Mouse (Mus musculus) colon, adult 2 months (tissue): ENCODE measurements around the gene Apba2. TPM values are rescaled to one million over a fixed set of nuclear protein-coding genes. Genes with fewer than 3 reads are reported as not detected.

ENCODE experiments used
- polyA plus RNA-seq: library from polyadenylated mRNA; depleted of rRNA; stranded (reverse); fragments of >200 nt; gene quantifications from 2 replicates; pipeline ENCODE4 v1.2.3, GENCODE M21; 2012; rRNA removed

Apba2 gene
- 3.1 and 4.8 TPM in 2 replicates for polyA plus RNA-seq

DNA sequence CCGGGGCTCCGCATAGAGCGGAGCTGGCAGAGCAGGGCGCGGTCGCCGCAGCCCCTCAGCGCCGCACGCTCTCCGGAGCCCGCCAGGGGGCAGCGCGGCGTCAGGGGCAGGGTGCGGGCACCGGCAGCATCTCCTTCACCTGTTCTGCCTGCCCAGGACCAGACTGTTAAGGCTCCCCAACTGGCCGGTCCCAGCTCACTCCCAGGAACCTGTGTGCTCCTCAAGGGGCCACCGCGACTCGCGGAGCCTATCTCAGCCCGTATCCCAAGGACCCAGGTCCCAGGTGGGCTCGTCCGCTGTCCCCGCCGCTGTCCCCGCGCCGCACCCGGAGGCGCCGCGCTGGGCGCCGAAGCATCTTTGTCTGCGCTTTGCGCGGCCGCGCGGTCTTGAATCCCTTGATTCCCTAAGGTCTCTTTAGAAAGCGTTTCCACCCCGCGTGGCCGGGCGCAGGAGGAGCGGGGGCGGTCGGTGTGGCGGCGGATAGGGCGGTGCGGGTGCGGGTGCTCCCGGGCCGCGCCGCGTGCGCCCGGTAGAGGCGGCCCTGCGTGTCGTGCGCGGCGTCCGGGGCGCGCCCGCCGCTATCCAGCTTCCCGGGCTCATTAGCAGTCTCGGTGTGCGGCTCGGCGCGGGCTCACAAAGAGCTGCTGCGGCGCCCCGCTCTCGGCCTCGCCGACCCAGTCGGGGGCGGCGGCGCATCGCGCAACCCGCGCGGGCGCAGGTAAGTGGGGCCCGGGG is at the start of gene Apba2:
Apba2 (plus strand) TSS at position 171 of the 735 bp plus-strand sequence.

Other genes with a start within 250 kb of the Apba2 start
- 3.3 and 4.1 TPM in 2 replicates for gene Mtmr10, start 214.1 kb upstream of the Apba2 start, polyA plus RNA-seq
- 2.9 and 3.1 TPM in 2 replicates for gene Fan1, start 127.6 kb upstream of the Apba2 start, polyA plus RNA-seq
- 0.16 and 0.43 TPM in 2 replicates for gene Mphosph10, start 109.4 kb upstream of the Apba2 start, polyA plus RNA-seq
- 19.7 and 27.0 TPM in 2 replicates for gene Mcee, start 109.1 kb upstream of the Apba2 start, polyA plus RNA-seq